Mouse (Mus musculus) lung, embryonic 16.5 days (tissue): ENCODE data around the gene Igsf1. TPM values are rescaled to one million over a fixed set of nuclear protein-coding genes. Genes with fewer than 3 reads are reported as not detected.
A peak's percentile ranks its signal among the peaks of the same experiment; 100 is the strongest.

Experiments used
- ATAC-seq: fragments of 200-750 bp; cut with Nextera tagmentation; 2 replicates; pipeline ENCODE4 v1.8.0; 2017; ENCODE audit warnings: low read depth, mild to moderate bottlenecking, moderate library complexity
- H3K27ac ChIP-seq: fragments of 300-500 bp; sonication (generic); 2 replicates; pipeline ENCODE4 v1.5.1; 2014; ENCODE audit warnings: mild to moderate bottlenecking, control low read depth, low read length
- H3K27me3 ChIP-seq: fragments of 300-500 bp; sonication (generic); 2 replicates; pipeline ENCODE4 v1.6.1; 2014; ENCODE audit warnings: low read depth, low read length, mixed read lengths; ENCODE audit not compliant: control insufficient read depth, insufficient read depth
- H3K36me3 ChIP-seq: fragments of 300-500 bp; sonication (generic); 2 replicates; pipeline ENCODE4 v1.6.1; 2014; ENCODE audit warnings: low read length; ENCODE audit not compliant: control insufficient read depth, insufficient read depth
- H3K4me1 ChIP-seq: fragments of 300-500 bp; sonication (generic); replicated peaks from 2 replicates; pipeline ENCODE4 v1.6.1; 2014; ENCODE audit warnings: low read length, mixed read lengths; ENCODE audit not compliant: control insufficient read depth, insufficient read depth
- H3K4me2 ChIP-seq: fragments of 300-500 bp; sonication (generic); 2 replicates; pipeline ENCODE4 v1.6.1; 2014; ENCODE audit warnings: low read depth, low read length, control low read depth
- H3K4me3 ChIP-seq: fragments of 300-500 bp; sonication (generic); 2 replicates; pipeline ENCODE4 v1.5.1; 2014; ENCODE audit warnings: mild to moderate bottlenecking, low read length, control low read depth
- H3K9ac ChIP-seq: fragments of 300-500 bp; sonication (generic); 2 replicates; pipeline ENCODE4 v1.6.1; 2014; ENCODE audit warnings: low read length, control low read depth
- H3K9me3 ChIP-seq: fragments of 300-500 bp; sonication (generic); 2 replicates; pipeline ENCODE4 v1.6.1; 2016; ENCODE audit warnings: low read length; ENCODE audit not compliant: control insufficient read depth
- WGBS: fragments of 180-500 bp; shearing (Covaris S2); extraction: QIAGEN DNeasy Blood & Tissue Kit; methylation state at CpG from one replicate; pipeline ENCODE4 v1.1.7; 2014; 5-methylcytosine and 5-hydroxymethylcytosine counted together
- polyA plus RNA-seq: library from polyadenylated mRNA; unstranded; fragments of >200 nt; fragmentation: Nextera tagmentation; extraction: Ambion mirVana; gene quantifications from 2 replicates; pipeline ENCODE4 v1.2.1, GENCODE M21; 2015

The Igsf1 gene
- polyA plus RNA-seq: 3.0 and 3.7 TPM in 2 replicates

DNA sequence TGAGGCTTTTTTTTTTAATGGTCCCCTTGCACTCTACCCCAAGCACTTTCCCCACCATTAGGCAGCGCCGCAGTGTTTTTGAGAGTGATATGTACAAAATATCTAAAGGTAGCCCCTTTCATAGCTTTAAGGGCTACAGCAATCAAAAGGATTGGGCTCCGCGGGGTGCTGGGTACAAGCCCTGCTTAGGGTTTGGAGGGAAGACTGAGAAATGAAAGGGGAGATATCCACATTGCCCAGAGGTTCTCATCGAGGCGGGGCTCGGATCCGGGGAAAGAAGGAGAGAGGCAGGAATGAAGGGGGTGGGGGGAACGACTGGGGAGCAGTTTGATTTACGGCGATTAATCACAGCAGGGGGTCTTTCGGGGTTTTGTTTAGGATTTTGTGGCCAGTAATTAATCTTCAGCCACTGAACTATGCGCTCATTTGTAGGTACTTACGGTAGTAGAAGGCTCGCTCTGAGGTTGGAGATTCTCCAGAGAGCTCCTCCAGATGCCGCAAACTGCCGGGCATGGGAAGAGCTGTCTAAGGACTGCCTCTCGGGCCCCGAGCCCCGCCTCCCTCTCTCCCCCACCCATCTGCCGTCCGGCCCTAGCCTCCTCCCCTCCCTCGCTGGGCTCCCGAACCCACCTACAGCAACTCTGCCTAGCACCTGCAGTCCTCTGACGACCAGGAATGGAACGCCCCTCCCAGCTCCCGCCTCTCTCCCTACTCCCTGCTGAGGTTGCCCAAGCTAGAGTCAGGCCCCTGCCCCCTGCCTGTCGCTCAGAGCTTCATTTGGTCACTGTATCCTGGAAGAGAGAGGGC is at the start of gene Igsf1:
Igsf1 (minus strand) TSS at position 537 of the 807 bp plus-strand sequence.
- WGBS: 27% methylated on average over 23 of the region's 28 CpGs
- Histone ChIP-seq H3K27ac (no peak within 1 kb of the TSS), H3K4me1 (no peaks in the 10 kb centered on the region), H3K4me2 (peak within 1 kb of the TSS; percentile 56), H3K4me3 (peak within 1 kb of the TSS; percentile 41), H3K36me3 (no peaks in the 10 kb centered on the region), H3K27me3 (no peaks in the 10 kb centered on the region), H3K9me3 (no peaks in the 10 kb centered on the region), H3K9ac (no peak within 1 kb of the TSS; the same call in 1 of the 2 replicates)
- ATAC-seq: peak; percentile 91

DNA sequence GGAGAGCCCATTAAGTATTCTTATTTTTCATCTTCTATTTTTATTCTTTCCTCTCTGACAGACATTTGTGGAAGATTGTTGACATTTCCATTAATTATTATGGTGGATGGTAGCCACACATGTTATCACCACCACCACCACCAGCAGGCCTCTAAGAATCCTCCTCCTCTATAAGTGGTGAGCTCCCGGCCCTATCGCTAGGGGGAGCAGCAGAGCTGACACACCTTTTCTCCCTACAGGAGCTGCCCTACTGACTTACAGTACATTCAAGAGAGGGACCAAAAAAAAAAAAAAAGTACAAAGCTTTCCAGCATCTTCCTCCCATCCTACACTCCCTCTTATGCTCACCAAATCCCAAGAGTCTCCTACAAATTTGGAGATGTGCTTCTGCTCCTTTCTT is 26.7 kb downstream of the Igsf1 start:
- no peaks in the 10 kb centered on the region for H3K27me3 ChIP-seq
- H3K36me3 ChIP-seq: no peaks in the 10 kb centered on the region
- 7% methylated on average over 2 of the region's 2 CpGs for WGBS
- no peak overlapping the region for H3K27ac ChIP-seq
- H3K4me2 ChIP-seq: no peak overlapping the region
- H3K4me3 ChIP-seq: no peak overlapping the region
- no peaks in the 10 kb centered on the region for H3K9me3 ChIP-seq
- H3K9ac ChIP-seq: no peak overlapping the region
- no peaks in the 10 kb centered on the region for H3K4me1 ChIP-seq
- no peak for ATAC-seq

DNA sequence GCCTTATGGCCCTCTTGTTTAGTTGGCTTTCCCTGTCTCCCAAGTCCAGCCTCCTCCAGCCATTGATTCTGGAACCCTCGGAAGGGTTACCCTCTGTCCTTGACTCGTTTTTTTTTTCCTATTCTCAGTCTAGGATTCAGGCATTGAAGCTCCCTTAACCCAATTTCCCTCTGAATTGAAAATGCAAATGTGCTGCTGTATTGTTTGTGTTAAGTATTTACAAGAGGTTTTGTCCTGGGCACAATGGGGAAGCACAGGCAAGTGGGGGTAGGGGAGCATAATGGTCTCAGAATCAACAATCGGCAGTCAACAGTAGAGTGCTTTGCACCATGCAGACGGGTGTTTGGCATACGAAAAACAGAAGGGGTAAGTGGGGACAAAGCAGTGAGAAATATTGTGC is 52.4 kb downstream of the Igsf1 start:
- no peak overlapping the region for H3K9ac ChIP-seq
- whole genome bisulfite sequencing: 47% methylated on average over 5 of the region's 5 CpGs
- no peak overlapping the region for H3K27ac ChIP-seq
- no peak for ATAC-seq
- H3K36me3 ChIP-seq: no peaks in the 10 kb centered on the region
- no peak overlapping the region for H3K4me3 ChIP-seq
- H3K9me3 ChIP-seq: no peaks in the 10 kb centered on the region
- no peaks in the 10 kb centered on the region for H3K4me1 ChIP-seq
- H3K27me3 ChIP-seq: no peaks in the 10 kb centered on the region
- no peak overlapping the region for H3K4me2 ChIP-seq

DNA sequence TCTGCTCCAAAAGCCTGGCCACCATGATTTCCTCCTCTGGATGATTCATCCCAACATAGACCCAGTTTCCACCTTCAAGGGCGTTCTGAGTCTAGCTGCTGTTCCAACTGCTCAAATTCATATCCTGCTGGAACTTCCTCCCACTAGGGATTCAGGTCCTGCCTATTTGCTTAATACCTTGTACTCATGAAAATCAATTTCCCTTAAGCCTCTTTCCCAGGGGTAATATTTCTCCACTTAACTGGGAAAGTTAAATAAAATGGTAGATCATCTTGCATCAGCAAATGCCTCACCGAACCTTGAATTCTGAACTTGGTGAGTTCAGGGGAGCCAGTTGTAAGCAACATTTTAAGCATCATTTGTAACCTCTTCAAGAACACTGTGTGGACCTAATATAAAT is 62.6 kb downstream of the Igsf1 start, which contains the start of gene Olfr1321:
Olfr1321 (minus strand) TSS at position 101 of the 400 bp plus-strand sequence.
- Histone ChIP-seq H3K4me1 (no peaks in the 10 kb centered on the region), H3K9ac (no peak within 1 kb of the TSS), H3K27ac (no peak within 1 kb of the TSS), H3K27me3 (no peaks in the 10 kb centered on the region), H3K4me3 (no peak within 1 kb of the TSS), H3K9me3 (no peaks in the 10 kb centered on the region), H3K4me2 (no peak within 1 kb of the TSS), H3K36me3 (no peaks in the 10 kb centered on the region)
- WGBS: 78% methylated on average over 2 of the region's 2 CpGs
- ATAC-seq: no peak

Other genes starting within 250 kb of the Igsf1 start
- gene Olfr1320, start 125.4 kb downstream of the Igsf1 start, polyA plus RNA-seq: not detected in 2 replicates
- gene Olfr1321, start 62.7 kb downstream of the Igsf1 start, polyA plus RNA-seq: not detected in 2 replicates
- gene Olfr1322, start 93.7 kb upstream of the Igsf1 start, polyA plus RNA-seq: not detected in 2 replicates
- gene Olfr1323, start 221.6 kb upstream of the Igsf1 start, polyA plus RNA-seq: not detected in 2 replicates